Mouse (Mus musculus) C2C12 (cell line): ENCODE results near the gene Mertk. TPM values are rescaled to one million over a fixed set of nuclear protein-coding genes. Genes with fewer than 3 reads are reported as not detected.

Experiments
- H3K27me3 ChIP-seq: one replicate; pipeline ENCODE4 v1.6.1; 2011; ENCODE audit not compliant: control insufficient read depth, insufficient read depth, insufficient read length
- H3K36me3 ChIP-seq: one replicate; pipeline ENCODE4 v1.6.1; 2011; ENCODE audit not compliant: control insufficient read depth, insufficient read depth
- H3K4me3 ChIP-seq: one replicate; pipeline ENCODE4 v1.5.1; 2011; ENCODE audit warnings: mild to moderate bottlenecking, control low read depth; ENCODE audit not compliant: poor library complexity, insufficient read depth, severe bottlenecking
- H3K79me2 ChIP-seq: one replicate; pipeline ENCODE4 v1.6.1; 2011; ENCODE audit not compliant: control insufficient read depth, insufficient read depth
- H3K79me3 ChIP-seq: one replicate; pipeline ENCODE4 v1.6.1; 2011; ENCODE audit warnings: low read depth, control low read depth
- H3ac ChIP-seq: one replicate; pipeline ENCODE3; 2011; ENCODE audit warnings: low read depth; ENCODE audit not compliant: control insufficient read depth, insufficient read length
- CEBPB ChIP-seq: IDR thresholded peaks from one replicate; pipeline ENCODE4 v1.6.1; 2011; ENCODE audit warnings: low read depth, mild to moderate bottlenecking, control low read depth, moderate library complexity
- CTCF ChIP-seq: IDR thresholded peaks from one replicate; pipeline ENCODE4 v1.5.1; 2011; ENCODE audit not compliant: control insufficient read depth, insufficient read depth, insufficient read length
- FOSL1 ChIP-seq: IDR thresholded peaks from one replicate; pipeline ENCODE4 v1.8.0; 2011; ENCODE audit warnings: mild to moderate bottlenecking, low read length; ENCODE audit not compliant: poor library complexity, insufficient read depth, severe bottlenecking
- MAX ChIP-seq: IDR thresholded peaks from one replicate; pipeline ENCODE4 v1.6.1; 2011; ENCODE audit warnings: mild to moderate bottlenecking, control low read depth
- MYOD1 ChIP-seq: IDR thresholded peaks from one replicate; pipeline ENCODE4 v1.6.1; 2011; ENCODE audit warnings: low read depth; ENCODE audit not compliant: control insufficient read depth, insufficient read length
- MYOG ChIP-seq: IDR thresholded peaks from one replicate; pipeline ENCODE4 v1.6.1; 2011; ENCODE audit not compliant: control insufficient read depth, insufficient read length; ENCODE audit errors: extremely low read depth
- USF1 ChIP-seq: IDR thresholded peaks from one replicate; pipeline ENCODE4 v1.6.1; 2011; ENCODE audit warnings: low read depth, mild to moderate bottlenecking, control low read depth, moderate library complexity
- polyA plus RNA-seq: library from polyadenylated mRNA; unstranded; fragments of >200 nt; fragmentation: generic; extraction: Trizol; gene quantifications from one replicate; pipeline ENCODE4 v1.2.1, GENCODE M21; 2012; ENCODE audit warnings: missing spikeins

Gene Mertk
- polyA plus RNA-seq, 1 experiment, result 4.0 TPM

DNA sequence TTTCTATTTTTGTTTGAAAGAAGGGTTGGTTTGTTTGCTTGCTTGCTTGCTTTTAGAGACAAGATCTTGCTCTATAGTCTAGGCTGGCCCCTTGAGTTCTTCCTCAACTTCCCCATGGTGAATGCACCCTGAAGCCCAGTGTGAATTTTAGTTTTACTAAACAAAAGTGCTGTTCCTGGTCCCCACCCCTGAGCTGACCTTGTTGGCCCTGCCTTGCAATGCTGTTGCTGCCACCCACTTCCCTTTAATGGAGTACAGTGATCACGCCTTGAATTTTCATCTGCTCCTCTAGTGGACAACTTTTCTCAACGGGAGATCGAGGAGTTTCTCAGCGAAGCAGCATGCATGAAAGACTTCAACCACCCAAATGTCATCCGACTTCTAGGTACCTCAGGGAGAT lies 83.5 kb downstream of the Mertk start:
- H3K36me3 ChIP-seq, result peaks cover 12% of the 10 kb centered on the region

GRCm38 (mm10) chr2:128783660-128784345 lies 85.0 kb downstream of the Mertk start:
- Histone ChIP-seq H3K79me2 (no peaks in the 10 kb centered on the region), H3K4me3 (no peak overlapping the region), H3K27me3 (no peaks in the 10 kb centered on the region), H3K79me3 (no peaks in the 10 kb centered on the region), H3K36me3 (peaks cover 12% of the 10 kb centered on the region), H3ac (no peak overlapping the region)
- no peak for TF ChIP-seq USF1
- no peak for TF ChIP-seq CEBPB
- no peak for TF ChIP-seq CTCF
- TF ChIP-seq FOSL1, result no peak
- TF ChIP-seq MYOD1, result no peak
- no peak for TF ChIP-seq MAX
- TF ChIP-seq MYOG, result no peak

More for the DNA sequence above, 83.5 kb downstream of the Mertk start:
- Histone ChIP-seq H3ac (no peak overlapping the region), H3K79me3 (no peaks in the 10 kb centered on the region), H3K79me2 (no peaks in the 10 kb centered on the region), H3K4me3 (no peak overlapping the region), H3K27me3 (no peaks in the 10 kb centered on the region)
- TF ChIP-seq CEBPB, result no peak
- no peak for TF ChIP-seq USF1

DNA sequence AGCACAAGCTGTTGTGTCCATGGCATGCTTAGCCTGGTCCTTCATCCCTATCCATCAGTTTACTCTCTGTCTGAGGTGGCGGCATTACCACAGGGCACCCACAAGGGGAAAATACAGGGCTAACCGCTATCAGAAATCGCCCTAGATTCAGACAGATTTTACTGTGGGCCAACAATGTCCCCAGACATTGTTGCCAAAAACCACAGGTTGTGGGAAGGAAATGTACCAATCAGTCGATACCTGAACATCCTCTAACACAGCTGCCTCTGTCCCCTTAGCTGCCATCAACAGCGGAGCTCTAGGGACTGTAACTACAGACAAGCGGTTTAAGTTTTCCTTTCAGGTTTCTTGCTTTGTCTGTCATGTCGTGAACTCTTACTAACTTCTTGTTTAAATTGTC lies 86.1 kb downstream of the Mertk start:
- Histone ChIP-seq H3K79me3 (no peaks in the 10 kb centered on the region), H3K27me3 (no peaks in the 10 kb centered on the region), H3K36me3 (peaks cover 12% of the 10 kb centered on the region), H3ac (no peak overlapping the region), H3K79me2 (no peaks in the 10 kb centered on the region), H3K4me3 (no peak overlapping the region)
- no peak for TF ChIP-seq CEBPB
- no peak for TF ChIP-seq CTCF
- no peak for TF ChIP-seq MAX
- no peak for TF ChIP-seq FOSL1
- TF ChIP-seq USF1, result no peak
- no peak for TF ChIP-seq MYOG
- TF ChIP-seq MYOD1, result no peak

DNA sequence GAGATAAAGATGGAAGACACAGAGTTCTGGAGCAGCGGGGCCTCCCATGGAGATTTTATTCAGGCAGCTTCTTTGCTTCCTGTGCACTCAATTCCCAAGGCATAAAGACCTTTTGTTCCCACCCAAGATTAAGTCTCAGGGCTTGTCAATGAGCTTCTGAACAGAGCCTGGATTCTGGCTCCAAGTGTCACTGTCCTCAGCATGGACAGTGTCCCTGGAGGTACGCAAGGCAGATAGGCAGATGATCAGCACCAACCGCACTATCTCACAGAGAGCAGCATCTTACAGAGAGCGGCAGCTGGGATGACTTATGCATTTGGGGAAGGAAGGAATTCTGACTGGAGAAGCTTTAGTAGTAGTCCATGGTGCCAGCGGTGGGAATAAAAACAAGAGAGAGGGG lies 87.6 kb downstream of the Mertk start:
- Histone ChIP-seq H3K79me2 (no peaks in the 10 kb centered on the region), H3K27me3 (no peaks in the 10 kb centered on the region), H3K79me3 (no peaks in the 10 kb centered on the region), H3K4me3 (no peak overlapping the region), H3K36me3 (peaks cover 12% of the 10 kb centered on the region), H3ac (no peak overlapping the region)
- TF ChIP-seq CTCF, result no peak
- TF ChIP-seq MAX, result no peak
- no peak for TF ChIP-seq FOSL1
- TF ChIP-seq MYOG, result no peak
- no peak for TF ChIP-seq CEBPB
- no peak for TF ChIP-seq MYOD1

GRCm38 (mm10) chr2:128786795-128787194 lies 88.0 kb downstream of the Mertk start:
- no peak overlapping the region for H3ac ChIP-seq
- H3K79me3 ChIP-seq, result no peaks in the 10 kb centered on the region
- H3K79me2 ChIP-seq, result no peaks in the 10 kb centered on the region
- TF ChIP-seq CTCF (no peak), MAX (no peak), USF1 (no peak), MYOD1 (no peak), FOSL1 (no peak), MYOG (no peak), CEBPB (no peak)
- no peaks in the 10 kb centered on the region for H3K27me3 ChIP-seq
- no peak overlapping the region for H3K4me3 ChIP-seq
- H3K36me3 ChIP-seq, result peaks cover 12% of the 10 kb centered on the region

DNA sequence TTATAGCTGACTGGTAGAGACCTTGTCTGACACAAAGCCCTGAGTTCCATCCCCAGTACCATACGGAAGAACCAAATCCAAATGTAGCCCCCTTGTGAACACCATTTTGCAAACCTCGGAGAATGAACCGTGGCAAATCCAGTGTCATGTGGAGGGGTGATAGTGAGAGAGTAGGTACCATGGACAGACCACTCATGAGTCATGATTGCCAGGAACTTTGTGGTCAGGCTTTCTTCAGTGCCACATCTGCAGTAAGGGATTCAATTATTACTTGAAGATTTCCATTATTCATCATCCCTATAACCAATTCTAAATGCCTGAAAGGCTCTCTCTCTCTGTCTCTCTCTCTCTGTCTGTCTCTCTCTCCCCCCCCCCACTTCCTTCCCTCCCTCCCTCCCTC lies 89.0 kb downstream of the Mertk start:
- TF ChIP-seq MYOG (no peak), MYOD1 (peak; percentile 40), USF1 (peak; percentile 38), FOSL1 (peak; percentile 41), CTCF (no peak), MAX (peak; percentile 15), CEBPB (no peak)
- no peaks in the 10 kb centered on the region for H3K27me3 ChIP-seq
- no peak overlapping the region for H3K4me3 ChIP-seq
- H3K79me3 ChIP-seq, result no peaks in the 10 kb centered on the region
- H3K36me3 ChIP-seq, result peaks cover 8% of the 10 kb centered on the region
- H3K79me2 ChIP-seq, result no peaks in the 10 kb centered on the region
- no peak overlapping the region for H3ac ChIP-seq
